Mouse (Mus musculus) large intestine, adult 2 months (tissue): Measurements from ENCODE around the gene Pde10a. TPM values are rescaled to one million over a fixed set of nuclear protein-coding genes. Genes with fewer than 3 reads are reported as not detected.

Experiments used
- DNase-seq: peaks from one replicate; pipeline ENCODE4 v3.0.0-alpha.2; 2012; ENCODE audit warnings: low read depth, low spot score
- WGBS: fragments of 180-500 bp; shearing (Covaris S2); methylation state at CpG from one replicate; pipeline ENCODE4 v1.1.7; 2018; 5-methylcytosine and 5-hydroxymethylcytosine counted together
- polyA plus RNA-seq: library from polyadenylated mRNA; depleted of rRNA; stranded (reverse); fragments of >200 nt; gene quantifications from 2 replicates; pipeline ENCODE4 v1.2.3, GENCODE M21; 2012

Pde10a gene
- polyA plus RNA-seq, 1 experiment: 0.57 TPM

- no peak for DNase-seq
- WGBS: 91% methylated on average over 5 of the region's 5 CpGs
Observed at GRCm38 (mm10) chr17:8903555-8904283, 378.5 kb downstream of the Pde10a start.

- 54% methylated on average over 5 of the region's 5 CpGs for WGBS
- DNase-seq: no peak
Observed at GRCm38 (mm10) chr17:8910571-8910970, 385.4 kb downstream of the Pde10a start.

GRCm38 (mm10) chr17:8912933-8913332 is 387.8 kb downstream of the Pde10a start:
- no peak for DNase-seq
- WGBS: 73% methylated on average over 3 of the region's 3 CpGs

- no peak for DNase-seq
Observed at GRCm38 (mm10) chr17:8915693-8916092, 390.5 kb downstream of the Pde10a start.

GRCm38 (mm10) chr17:8923074-8923473 is 397.9 kb downstream of the Pde10a start:
- WGBS: 30% methylated on average over 4 of the region's 4 CpGs
- no peak for DNase-seq

GRCm38 (mm10) chr17:8923727-8924126 is 398.6 kb downstream of the Pde10a start:
- WGBS: 72% methylated on average over 8 of the region's 8 CpGs
- no peak for DNase-seq

- WGBS: 55% methylated on average over 10 of the region's 10 CpGs
- no peak for DNase-seq
Observed at GRCm38 (mm10) chr17:8925819-8926383, 400.7 kb downstream of the Pde10a start.

GRCm38 (mm10) chr17:8928560-8928959 is 403.4 kb downstream of the Pde10a start:
- WGBS: 37% methylated on average over 2 of the region's 2 CpGs
- DNase-seq: no peak

GRCm38 (mm10) chr17:8929636-8930035 is 404.5 kb downstream of the Pde10a start:
- 68% methylated on average over 8 of the region's 8 CpGs for WGBS
- DNase-seq: no peak

GRCm38 (mm10) chr17:8935604-8936003 is 410.4 kb downstream of the Pde10a start:
- DNase-seq: no peak
- WGBS: 45% methylated on average over 12 of the region's 12 CpGs

- no peak for DNase-seq
Observed at GRCm38 (mm10) chr17:8936603-8937002, 411.4 kb downstream of the Pde10a start.

GRCm38 (mm10) chr17:8951588-8951987 is 426.4 kb downstream of the Pde10a start:
- 74% methylated on average over 5 of the region's 5 CpGs for WGBS
- no peak for DNase-seq

More at GRCm38 (mm10) chr17:8936603-8937002, 411.4 kb downstream of the Pde10a start:
- 3% methylated on average over 4 of the region's 4 CpGs for WGBS

GRCm38 (mm10) chr17:8952951-8953350 is 427.8 kb downstream of the Pde10a start:
- WGBS: 87% methylated on average over 8 of the region's 8 CpGs
- DNase-seq: no peak

- no peak for DNase-seq
- WGBS: 79% methylated on average over 6 of the region's 6 CpGs
Observed at GRCm38 (mm10) chr17:8958125-8958524, 433.0 kb downstream of the Pde10a start.

- WGBS: 86% methylated on average over 4 of the region's 4 CpGs
Observed at GRCm38 (mm10) chr17:8960386-8960785, 435.2 kb downstream of the Pde10a start.

GRCm38 (mm10) chr17:8961097-8961496 is 435.9 kb downstream of the Pde10a start:
- DNase-seq: no peak
- WGBS: 86% methylated on average over 5 of the region's 5 CpGs

More at GRCm38 (mm10) chr17:8960386-8960785, 435.2 kb downstream of the Pde10a start:
- no peak for DNase-seq

GRCm38 (mm10) chr17:8961644-8962043 is 436.5 kb downstream of the Pde10a start:
- WGBS: 74% methylated on average over 14 of the region's 14 CpGs
- DNase-seq: no peak

GRCm38 (mm10) chr17:8965177-8965576 is 440.0 kb downstream of the Pde10a start:
- 78% methylated on average over 6 of the region's 6 CpGs for WGBS
- no peak for DNase-seq

GRCm38 (mm10) chr17:8972152-8972854 is 447.1 kb downstream of the Pde10a start:
- WGBS: 49% methylated on average over 12 of the region's 12 CpGs

GRCm38 (mm10) chr17:8973331-8973730 is 448.2 kb downstream of the Pde10a start:
- no peak for DNase-seq
- WGBS: 67% methylated on average over 5 of the region's 5 CpGs

More at GRCm38 (mm10) chr17:8972152-8972854, 447.1 kb downstream of the Pde10a start:
- DNase-seq: no peak

- whole genome bisulfite sequencing: 44% methylated on average over 7 of the region's 7 CpGs
- no peak for DNase-seq
Observed at GRCm38 (mm10) chr17:8974423-8974822, 449.3 kb downstream of the Pde10a start.
